8 mouse cellular contexts compared by ENCODE assay signal in the genomic region with DNA sequence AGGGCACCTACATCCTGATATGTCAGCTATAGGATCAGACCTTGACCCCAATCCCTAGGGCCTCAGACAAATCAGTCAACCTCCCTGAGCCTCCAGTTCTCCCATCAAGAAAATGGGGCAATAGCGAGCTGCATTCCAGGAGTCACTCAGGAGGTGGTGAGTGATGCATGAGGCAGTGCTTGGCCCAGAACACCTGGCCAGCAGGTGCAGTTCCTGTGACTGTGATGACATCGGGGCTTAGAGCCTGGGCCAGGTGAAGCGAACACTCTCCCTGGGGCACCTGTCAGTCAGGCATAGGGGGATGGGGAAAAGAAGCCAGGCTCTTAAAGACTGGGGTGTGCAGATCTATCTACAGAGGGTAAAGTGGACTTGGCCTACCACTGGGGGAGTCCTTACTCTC. TPM values are rescaled to one million over a fixed set of nuclear protein-coding genes. Genes with fewer than 3 reads are reported as not detected.
DNase-seq lines count a peak whose midpoint lies in the region; ATAC-seq and TF ChIP-seq lines count a peak whose summit lies in the region.
"Had no signal": no experiment of that assay in that cellular context is flagged by ENCODE, and none has a peak within 500 bp of the region (broad histone marks: within the 10 kb centered on the region; RNA-seq: fewer than 3 reads in every experiment).

No protein-coding gene starts in this region.

- no peak overlapping the region for H3K4me3 ChIP-seq in kidney, embryonic 16.5 days (ENCODE audit: low read length)
- no peak overlapping the region for H3K4me3 ChIP-seq in forebrain, embryonic 15.5 days
- peak overlapping the region; percentile 90; the same call in 1 of the 2 replicates for H3K4me3 ChIP-seq in hindbrain, postnatal 0 days (ENCODE audit: low read length)
- H3K4me3 ChIP-seq in neural tube, embryonic 14.5 days (ENCODE audit: low read depth, low read length) = no peak overlapping the region

- H3K4me2 ChIP-seq in kidney, embryonic 16.5 days (replicated peaks; ENCODE audit: low read depth, low read length) = no peak overlapping the region
- peak overlapping the region; percentile 10; the same call in 1 of the 2 replicates for H3K4me2 ChIP-seq in forebrain, embryonic 15.5 days (replicated peaks)
- H3K4me2 ChIP-seq in hindbrain, postnatal 0 days (ENCODE audit: low read depth, low read length) = peak overlapping the region; percentile 81
- H3K4me2 ChIP-seq in neural tube, embryonic 14.5 days (ENCODE audit: low read depth, low read length) = peak overlapping the region; percentile 26

- peaks cover 36% of the 10 kb centered on the region for H3K36me3 ChIP-seq in kidney, embryonic 16.5 days (ENCODE audit: insufficient read depth, low read length)
- H3K36me3 ChIP-seq in forebrain, embryonic 15.5 days = peaks cover 29% of the 10 kb centered on the region
- peaks cover 32% of the 10 kb centered on the region for H3K36me3 ChIP-seq in hindbrain, postnatal 0 days (ENCODE audit: insufficient read depth, low read length)
- peaks cover 25% of the 10 kb centered on the region for H3K36me3 ChIP-seq in neural tube, embryonic 14.5 days (ENCODE audit: control insufficient read depth, insufficient read depth, low read length)

- 64% methylated on average over 3 of the region's 3 CpGs for WGBS in kidney, embryonic 16.5 days
- 77% methylated on average over 3 of the region's 3 CpGs for WGBS in forebrain, embryonic 15.5 days
- WGBS in hindbrain, postnatal 0 days = 68% methylated on average over 3 of the region's 3 CpGs
- WGBS in neural tube, embryonic 14.5 days = 93% methylated on average over 3 of the region's 3 CpGs

- H3K27ac ChIP-seq in kidney, embryonic 16.5 days (ENCODE audit: low read length) = peak overlapping the region; percentile 71; the same call in 1 of the 2 replicates
- H3K27ac ChIP-seq in forebrain, embryonic 15.5 days (replicated peaks) = peak overlapping the region; percentile 65
- H3K27ac ChIP-seq in hindbrain, postnatal 0 days = peak overlapping the region; percentile 98
- H3K27ac ChIP-seq in neural tube, embryonic 14.5 days (ENCODE audit: low read depth, low read length) = peak overlapping the region; percentile 49; the same call in 1 of the 2 replicates

- H3K27me3 ChIP-seq in kidney, embryonic 16.5 days (ENCODE audit: insufficient read depth, low read length) = no peaks in the 10 kb centered on the region
- H3K27me3 ChIP-seq in forebrain, embryonic 15.5 days = no peaks in the 10 kb centered on the region
- H3K27me3 ChIP-seq in hindbrain, postnatal 0 days (ENCODE audit: insufficient read depth, low read length) = no peaks in the 10 kb centered on the region
- no peaks in the 10 kb centered on the region for H3K27me3 ChIP-seq in neural tube, embryonic 14.5 days (ENCODE audit: control insufficient read depth, insufficient read depth, low read length)

- ATAC-seq in kidney, embryonic 16.5 days (ENCODE audit: low FRiP score, low TSS enrichment) = no peak
- no peak for ATAC-seq in forebrain, embryonic 15.5 days (replicated peaks)
- no peak for ATAC-seq in hindbrain, postnatal 0 days
- ATAC-seq in neural tube, embryonic 14.5 days (ENCODE audit: low read depth) = no peak

- TF ChIP-seq CTCF in hindbrain, postnatal 0 days (IDR thresholded peaks at IDR 0.05; ENCODE audit: low read depth) = no peak

- H3K9me3 ChIP-seq in kidney, embryonic 16.5 days (ENCODE audit: low read length) = no peaks in the 10 kb centered on the region
- no peaks in the 10 kb centered on the region for H3K9me3 ChIP-seq in forebrain, embryonic 15.5 days
- H3K9me3 ChIP-seq in hindbrain, postnatal 0 days (ENCODE audit: low read length) = no peaks in the 10 kb centered on the region
- no peaks in the 10 kb centered on the region for H3K9me3 ChIP-seq in neural tube, embryonic 14.5 days (ENCODE audit: control insufficient read depth, low read length)

- DNase-seq in kidney, adult 9 months = no peak
- DNase-seq in hindbrain, postnatal 0 days (ENCODE audit: low spot score) = no peak
- DNase-seq in T-cell, adult 2 months (ENCODE audit: low spot score) = no peak
- DNase-seq in lung, adult 18-20 months = no peak
- DNase-seq: cerebellum, adult 9-11 months had no signal

- peak overlapping the region; percentile 95; the same call in 1 of the 2 replicates for H3K9ac ChIP-seq in kidney, embryonic 16.5 days (replicated peaks; ENCODE audit: low read length)
- peak overlapping the region; percentile 27; the same call in 1 of the 2 replicates for H3K9ac ChIP-seq in forebrain, embryonic 15.5 days (replicated peaks)
- peak overlapping the region; percentile 99 for H3K9ac ChIP-seq in hindbrain, postnatal 0 days (replicated peaks; ENCODE audit: low read length)
- peak overlapping the region; percentile 12; the same call in 1 of the 2 replicates for H3K9ac ChIP-seq in neural tube, embryonic 14.5 days (replicated peaks; ENCODE audit: low read depth, low read length)

- H3K4me1 ChIP-seq in kidney, embryonic 16.5 days (ENCODE audit: insufficient read depth, low read length) = peaks cover 64% of the 10 kb centered on the region
- H3K4me1 ChIP-seq in forebrain, embryonic 15.5 days = peaks cover 62% of the 10 kb centered on the region
- peaks cover 51% of the 10 kb centered on the region for H3K4me1 ChIP-seq in hindbrain, postnatal 0 days (ENCODE audit: insufficient read depth, low read length)
- H3K4me1 ChIP-seq in neural tube, embryonic 14.5 days (ENCODE audit: control insufficient read depth, insufficient read depth, low read length) = peaks cover 43% of the 10 kb centered on the region

RNA-seq across cellular contexts. Expression of gene Mtss1l, which starts 3.2 kb away (rescaled TPM):
- 9.1 and 9.2 TPM in 2 replicates for polyA plus RNA-seq in kidney, embryonic 16.5 days (2015; fragmentation: Nextera tagmentation; extraction: Ambion mirVana)
- 22.5 and 32.2 TPM in 2 replicates for polyA plus RNA-seq in forebrain, embryonic 15.5 days (2015; fragmentation: Nextera tagmentation; extraction: Ambion mirVana)
- 76.2 and 81.0 TPM in 2 replicates for total RNA-seq in hindbrain, postnatal 0 days (2014; rRNA removed)
- 32.9 TPM in 2 replicates for polyA plus RNA-seq in hindbrain, postnatal 0 days (2015; fragmentation: Nextera tagmentation; extraction: Ambion mirVana)
- 23.9 and 24.9 TPM in 2 replicates for polyA plus RNA-seq in neural tube, embryonic 14.5 days (2014; fragmentation: Nextera tagmentation; extraction: Ambion mirVana)

Comparison
In these comparisons a context has a peak if more than half of its experiments do, and no peak if none do; other contexts are left out.
1. H3K9ac ChIP-seq: peak in every context shown above with its lines; median percentile 99 in hindbrain, postnatal 0 days; 95 in kidney, embryonic 16.5 days; 27 in forebrain, embryonic 15.5 days; 12 in neural tube, embryonic 14.5 days.